Mouse (Mus musculus) heart, postnatal 0 days (tissue): ENCODE measurements around the gene Ndufa11.

ENCODE experiments used
- CTCF ChIP-seq: IDR thresholded peaks from 2 replicates; pipeline ENCODE4 v1.5.1; 2016; ENCODE audit warnings: antibody characterized with exemption, control low read depth, low read depth
- EP300 ChIP-seq: IDR thresholded peaks from 2 replicates; pipeline ENCODE4 v1.6.1; 2016; ENCODE audit warnings: antibody characterized with exemption, low read depth

- TF ChIP-seq CTCF, result no peak
- TF ChIP-seq EP300, result no peak
Observed at GRCm38 (mm10) chr17:56722441-56722840, 4.9 kb downstream of the Ndufa11 start.
